Mouse (Mus musculus): ENCODE results near the gene Olfr402. TPM values are rescaled to one million over a fixed set of nuclear protein-coding genes. Genes with fewer than 3 reads are reported as not detected.
"Not testable (repeated sequence)": the region's sequence is repeated elsewhere in the genome, so short reads cannot be mapped to it uniquely, and the experiment has no call there.

Olfr402 gene
- not detected for total RNA-seq (2022)

DNA sequence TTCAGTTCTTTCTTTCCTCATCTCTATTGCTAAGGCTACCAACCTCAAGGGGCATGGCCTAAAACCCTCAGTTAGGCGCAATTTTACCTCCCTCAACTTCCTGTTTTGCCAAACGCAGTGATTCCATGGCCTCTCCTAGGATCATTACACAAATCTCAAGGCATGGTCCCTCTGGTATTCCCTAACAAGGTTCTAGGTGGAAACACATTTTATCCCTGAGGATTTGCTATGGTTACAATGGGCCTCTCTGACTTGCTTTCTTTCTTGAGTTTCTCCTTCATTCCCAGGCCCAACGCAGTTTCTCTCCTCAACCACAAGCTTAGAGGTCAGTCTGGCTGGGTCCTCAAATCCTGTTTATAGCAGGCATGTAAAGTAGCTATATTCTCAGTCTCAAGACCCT is at the start of gene Olfr402:
TSS of gene Olfr402 (plus strand) at position 301 of the 400 bp plus-strand sequence.
- no peak for DNase-seq (ENCODE audit: low spot score)

DNA sequence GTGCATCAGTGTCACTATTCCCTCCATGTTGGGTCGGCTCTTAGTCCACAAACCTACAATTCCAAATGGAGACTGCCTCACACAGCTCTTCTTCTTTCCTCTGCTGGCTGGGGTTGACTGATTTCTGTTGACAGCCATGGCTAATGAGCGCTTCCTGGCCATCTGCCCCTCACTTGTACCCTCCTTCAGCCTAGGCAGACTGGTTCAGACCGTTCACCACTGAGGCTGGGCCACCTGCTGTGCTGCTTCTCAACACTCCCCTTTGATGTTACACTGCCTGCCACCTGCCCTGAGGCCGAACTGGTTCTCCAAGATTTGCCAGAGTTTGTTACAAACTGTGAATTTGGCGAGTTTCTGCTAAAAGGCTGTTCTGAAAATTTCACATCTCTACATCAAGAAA is 48.3 kb upstream of the Olfr402 start:
- DNase-seq (ENCODE audit: low spot score) = no peak

GRCm38 (mm10) chr11:74113412-74113811 is 39.9 kb upstream of the Olfr402 start, which contains the start of gene Olfr401:
Gene Olfr401, plus strand, starts transcription at chr11:74113712.
- no peak for DNase-seq (ENCODE audit: low spot score)

- DNase-seq (ENCODE audit: low spot score) = not testable (repeated sequence)
Observed at GRCm38 (mm10) chr11:74140001-74140400, 13.3 kb upstream of the Olfr402 start.

DNA sequence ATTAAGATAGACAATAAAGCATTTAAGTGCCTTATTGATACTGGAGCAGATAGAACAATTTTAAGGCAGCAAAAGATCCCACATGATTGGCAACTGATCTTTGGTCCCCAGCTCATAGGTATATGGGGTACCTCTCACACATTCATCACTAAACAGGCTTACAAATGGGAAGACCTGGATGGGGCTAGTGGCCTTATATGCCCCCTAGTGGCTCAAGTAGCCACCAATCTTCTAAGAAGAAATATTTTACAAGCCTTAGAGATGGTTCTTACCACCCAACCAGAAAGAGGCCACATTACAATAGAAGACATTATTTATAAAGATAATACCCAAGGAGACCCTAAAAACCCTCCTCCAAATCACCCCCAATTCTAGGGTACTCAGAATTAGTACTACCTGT is 7.5 kb upstream of the Olfr402 start:
- DNase-seq (ENCODE audit: low spot score) = no peak

GRCm38 (mm10) chr11:74168771-74169170 is 15.4 kb downstream of the Olfr402 start:
- no peak for DNase-seq (ENCODE audit: low spot score)

DNA sequence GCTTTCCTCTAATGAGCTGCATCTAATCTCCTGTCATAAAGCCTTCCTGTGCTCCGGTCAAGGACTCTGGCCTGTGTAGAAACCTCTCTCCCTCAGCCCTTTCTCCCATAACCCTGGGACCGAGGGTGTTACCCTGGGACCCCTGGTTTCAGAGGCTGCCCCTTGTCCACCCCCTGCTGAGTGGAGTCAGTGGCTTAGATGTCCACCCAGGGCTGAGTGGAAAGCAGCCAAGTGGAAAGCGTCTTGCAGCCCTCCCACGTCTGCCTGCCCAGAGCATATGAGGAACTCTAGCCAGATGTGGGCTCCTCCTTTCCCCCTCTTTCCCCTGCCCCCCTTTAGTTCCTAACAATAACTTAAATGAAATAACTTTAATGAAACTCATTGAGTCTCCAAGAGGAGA is 29.8 kb downstream of the Olfr402 start:
- DNase-seq (ENCODE audit: low spot score) = no peak

- no peak for DNase-seq (ENCODE audit: low spot score)
Observed at GRCm38 (mm10) chr11:74183745-74184144, 30.4 kb downstream of the Olfr402 start.

- no peak for DNase-seq (ENCODE audit: low spot score)
Observed at GRCm38 (mm10) chr11:74185949-74186348, 32.6 kb downstream of the Olfr402 start, which contains the start of gene Olfr403. Gene Olfr403, plus strand, starts transcription at chr11:74186249.

Other genes starting within 250 kb of the Olfr402 start
- not detected for gene Olfr395, start 244.2 kb upstream of the Olfr402 start, total RNA-seq (2022)
- gene Olfr23, start 216.9 kb upstream of the Olfr402 start, total RNA-seq (2022) = not detected
- gene Olfr397, start 192.7 kb upstream of the Olfr402 start, total RNA-seq (2022) = not detected
- not detected for gene Olfr398, start 163.1 kb upstream of the Olfr402 start, total RNA-seq (2022)
- not detected for gene Olfr139, start 97.0 kb upstream of the Olfr402 start, total RNA-seq (2022)
- not detected for gene Olfr399, start 96.9 kb upstream of the Olfr402 start, total RNA-seq (2022)
- gene Zfp616, start 83.6 kb upstream of the Olfr402 start, total RNA-seq (2022) = not detected
- gene Olfr401, start 39.8 kb upstream of the Olfr402 start, total RNA-seq (2022) = not detected
- not detected for gene Olfr403, start 32.7 kb downstream of the Olfr402 start, total RNA-seq (2022)
- gene Olfr43, start 57.9 kb downstream of the Olfr402 start, total RNA-seq (2022) = not detected
- not detected for gene Olfr406, start 106.3 kb downstream of the Olfr402 start, total RNA-seq (2022)
- gene Olfr59, start 130.2 kb downstream of the Olfr402 start, total RNA-seq (2022) = not detected
- not detected for gene Olfr410, start 184.5 kb downstream of the Olfr402 start, total RNA-seq (2022)
- gene Olfr411, start 199.1 kb downstream of the Olfr402 start, total RNA-seq (2022) = not detected
- not detected for gene Olfr412, start 208.5 kb downstream of the Olfr402 start, total RNA-seq (2022)

Measured in heart, adult 8-10 months (tissue).